Mouse (Mus musculus): ENCODE data around the gene Edem1. TPM values are rescaled to one million over a fixed set of nuclear protein-coding genes. Genes with fewer than 3 reads are reported as not detected.

The Edem1 gene
- polyA plus RNA-seq, 1 experiment from 2014 or later: 20.1 TPM

GRCm38 (mm10) chr6:108832170-108832569 lies 3.7 kb downstream of the Edem1 start:
- Histone ChIP-seq H3K27ac (no peak overlapping the region), H3K4me2 (no peak overlapping the region), H3K36me3 (peaks cover 7% of the 10 kb centered on the region; the same call in 1 of the 2 replicates), H3K4me3 (replicated peaks) (no peak overlapping the region), H3K4me1 (replicated peaks) (peaks cover 18% of the 10 kb centered on the region), H3K9me3 (no peaks in the 10 kb centered on the region), H3K9ac (replicated peaks) (no peak overlapping the region), H3K27me3 (no peaks in the 10 kb centered on the region)
- WGBS: 88% methylated on average over 1 of the region's 1 CpGs
- no peak for ATAC-seq (ENCODE audit: insufficient number of reproducible peaks, insufficient read depth, low FRiP score, low TSS enrichment, low read depth)

DNA sequence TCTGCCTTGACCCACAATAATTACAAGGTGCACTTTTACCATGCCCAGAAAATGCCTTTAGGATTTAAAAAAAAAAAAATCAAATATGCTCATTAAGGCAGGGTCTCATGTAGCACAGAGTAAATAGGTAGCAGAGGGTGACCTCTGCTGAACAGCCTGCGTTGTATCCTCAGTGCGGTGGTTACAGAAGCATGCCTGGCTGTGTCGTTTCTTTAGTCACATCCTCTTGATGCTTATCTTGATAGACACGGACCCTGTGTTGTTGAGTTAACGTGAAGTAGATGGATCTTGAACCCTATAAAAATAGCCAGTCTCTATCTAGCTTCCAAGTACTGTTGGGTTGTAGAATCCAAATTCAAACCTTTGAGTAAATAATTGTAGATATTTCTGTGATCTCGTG lies 4.5 kb downstream of the Edem1 start:
- H3K9me3 ChIP-seq: no peaks in the 10 kb centered on the region
- WGBS: 89% methylated on average over 6 of the region's 6 CpGs

GRCm38 (mm10) chr6:108833963-108834697 lies 5.7 kb downstream of the Edem1 start:
- Histone ChIP-seq H3K4me2 (no peak overlapping the region), H3K9me3 (no peaks in the 10 kb centered on the region), H3K27me3 (no peaks in the 10 kb centered on the region), H3K4me1 (replicated peaks) (peaks cover 15% of the 10 kb centered on the region), H3K36me3 (peaks cover 22% of the 10 kb centered on the region), H3K9ac (replicated peaks) (no peak overlapping the region), H3K27ac (no peak overlapping the region), H3K4me3 (replicated peaks) (no peak overlapping the region)
- ATAC-seq (ENCODE audit: insufficient number of reproducible peaks, insufficient read depth, low FRiP score, low TSS enrichment, low read depth): no peak
- WGBS: 92% methylated on average over 8 of the region's 8 CpGs

More for the DNA sequence above, 4.5 kb downstream of the Edem1 start:
- no peak overlapping the region for H3K9ac ChIP-seq (replicated peaks)
- H3K36me3 ChIP-seq: peaks cover 15% of the 10 kb centered on the region
- H3K4me1 ChIP-seq (replicated peaks): peaks cover 15% of the 10 kb centered on the region
- no peak overlapping the region for H3K27ac ChIP-seq
- H3K27me3 ChIP-seq: no peaks in the 10 kb centered on the region
- ATAC-seq (ENCODE audit: insufficient number of reproducible peaks, insufficient read depth, low FRiP score, low TSS enrichment, low read depth): no peak
- no peak overlapping the region for H3K4me3 ChIP-seq (replicated peaks)
- H3K4me2 ChIP-seq: no peak overlapping the region

GRCm38 (mm10) chr6:108835765-108836691 lies 7.6 kb downstream of the Edem1 start:
- Histone ChIP-seq H3K9me3 (no peaks in the 10 kb centered on the region), H3K9ac (replicated peaks) (no peak overlapping the region), H3K36me3 (peaks cover 33% of the 10 kb centered on the region), H3K4me3 (replicated peaks) (no peak overlapping the region), H3K4me2 (no peak overlapping the region), H3K27me3 (no peaks in the 10 kb centered on the region), H3K4me1 (replicated peaks) (peaks cover 3% of the 10 kb centered on the region), H3K27ac (no peak overlapping the region)
- 87% methylated on average over 16 of the region's 16 CpGs for WGBS
- ATAC-seq (ENCODE audit: insufficient number of reproducible peaks, insufficient read depth, low FRiP score, low TSS enrichment, low read depth): no peak

DNA sequence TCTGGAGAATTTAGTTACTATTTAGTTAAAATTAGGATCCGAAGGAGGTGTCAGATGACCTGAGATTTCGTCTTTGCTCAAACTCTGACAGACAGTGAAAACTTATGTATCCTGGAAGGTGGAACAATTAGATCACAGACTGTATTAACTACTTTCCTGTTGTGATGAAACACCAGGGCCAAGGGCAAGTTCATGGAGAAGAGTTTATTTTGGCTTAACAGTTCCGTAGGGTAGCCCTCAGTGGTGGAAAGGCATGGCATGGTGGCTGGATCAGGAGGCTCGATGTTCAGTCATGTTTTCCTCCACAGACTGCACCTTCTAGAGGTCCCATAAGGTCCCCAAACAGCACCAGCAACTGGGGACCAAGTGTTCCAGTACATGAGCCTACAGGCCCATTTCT lies 8.6 kb downstream of the Edem1 start:
- WGBS: 87% methylated on average over 4 of the region's 4 CpGs
- ATAC-seq (ENCODE audit: insufficient number of reproducible peaks, insufficient read depth, low FRiP score, low TSS enrichment, low read depth): no peak
- Histone ChIP-seq H3K4me1 (replicated peaks) (no peaks in the 10 kb centered on the region; the same call in 1 of the 2 replicates), H3K27ac (no peak overlapping the region), H3K36me3 (peaks cover 39% of the 10 kb centered on the region), H3K4me2 (no peak overlapping the region), H3K4me3 (replicated peaks) (no peak overlapping the region), H3K9ac (replicated peaks) (no peak overlapping the region), H3K9me3 (no peaks in the 10 kb centered on the region), H3K27me3 (no peaks in the 10 kb centered on the region)

DNA sequence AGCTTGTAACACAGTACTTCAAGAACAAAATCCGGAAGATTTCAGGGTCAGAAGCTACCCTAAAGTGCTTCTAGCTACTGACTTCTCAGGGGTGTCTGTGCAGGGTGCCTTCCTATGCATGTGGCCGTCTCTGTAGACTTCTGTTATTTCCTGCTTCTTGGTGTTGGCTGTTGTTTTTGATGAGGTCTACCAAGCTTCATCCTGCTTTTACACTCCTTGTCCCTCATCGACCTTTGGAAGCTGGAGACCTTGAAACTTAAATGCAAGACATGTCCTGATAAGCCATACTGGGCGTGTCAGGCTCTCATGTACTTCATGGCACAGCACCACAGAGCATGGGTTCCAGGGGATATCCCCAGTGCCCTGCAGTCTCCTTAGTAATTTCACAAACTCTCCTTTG lies 9.5 kb downstream of the Edem1 start:
- Histone ChIP-seq H3K36me3 (peaks cover 45% of the 10 kb centered on the region), H3K9me3 (no peaks in the 10 kb centered on the region), H3K27me3 (no peaks in the 10 kb centered on the region), H3K4me2 (no peak overlapping the region), H3K27ac (no peak overlapping the region), H3K4me1 (replicated peaks) (no peaks in the 10 kb centered on the region; the same call in 1 of the 2 replicates), H3K4me3 (replicated peaks) (no peak overlapping the region), H3K9ac (replicated peaks) (no peak overlapping the region)
- no peak for ATAC-seq (ENCODE audit: insufficient number of reproducible peaks, insufficient read depth, low FRiP score, low TSS enrichment, low read depth)
- WGBS: 85% methylated on average over 4 of the region's 4 CpGs

DNA sequence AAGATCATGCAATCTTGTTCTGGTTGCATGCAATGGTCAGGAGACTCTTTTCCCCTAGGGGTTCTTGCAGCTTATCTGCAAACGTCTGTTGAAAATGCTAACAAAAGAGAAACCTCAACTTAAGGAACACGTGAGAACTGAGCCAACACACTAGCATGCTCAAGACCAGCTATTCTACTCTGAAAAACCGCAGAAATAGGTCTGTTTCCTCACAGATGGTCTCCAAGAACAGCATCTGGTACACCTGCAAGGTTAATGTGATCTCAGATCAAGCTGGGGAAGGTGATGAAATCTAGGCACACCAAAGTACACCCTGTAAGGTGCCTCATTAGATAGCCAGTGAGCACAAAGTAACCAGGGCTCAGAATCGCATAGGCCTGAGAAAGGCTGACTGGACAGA lies 11.0 kb downstream of the Edem1 start:
- Histone ChIP-seq H3K27ac (no peak overlapping the region), H3K4me3 (replicated peaks) (no peak overlapping the region), H3K4me1 (replicated peaks) (no peaks in the 10 kb centered on the region; the same call in 1 of the 2 replicates), H3K27me3 (no peaks in the 10 kb centered on the region), H3K9me3 (no peaks in the 10 kb centered on the region), H3K4me2 (no peak overlapping the region), H3K9ac (replicated peaks) (no peak overlapping the region), H3K36me3 (peaks cover 59% of the 10 kb centered on the region)
- no peak for ATAC-seq (ENCODE audit: insufficient number of reproducible peaks, insufficient read depth, low FRiP score, low TSS enrichment, low read depth)
- 92% methylated on average over 4 of the region's 4 CpGs for WGBS

DNA sequence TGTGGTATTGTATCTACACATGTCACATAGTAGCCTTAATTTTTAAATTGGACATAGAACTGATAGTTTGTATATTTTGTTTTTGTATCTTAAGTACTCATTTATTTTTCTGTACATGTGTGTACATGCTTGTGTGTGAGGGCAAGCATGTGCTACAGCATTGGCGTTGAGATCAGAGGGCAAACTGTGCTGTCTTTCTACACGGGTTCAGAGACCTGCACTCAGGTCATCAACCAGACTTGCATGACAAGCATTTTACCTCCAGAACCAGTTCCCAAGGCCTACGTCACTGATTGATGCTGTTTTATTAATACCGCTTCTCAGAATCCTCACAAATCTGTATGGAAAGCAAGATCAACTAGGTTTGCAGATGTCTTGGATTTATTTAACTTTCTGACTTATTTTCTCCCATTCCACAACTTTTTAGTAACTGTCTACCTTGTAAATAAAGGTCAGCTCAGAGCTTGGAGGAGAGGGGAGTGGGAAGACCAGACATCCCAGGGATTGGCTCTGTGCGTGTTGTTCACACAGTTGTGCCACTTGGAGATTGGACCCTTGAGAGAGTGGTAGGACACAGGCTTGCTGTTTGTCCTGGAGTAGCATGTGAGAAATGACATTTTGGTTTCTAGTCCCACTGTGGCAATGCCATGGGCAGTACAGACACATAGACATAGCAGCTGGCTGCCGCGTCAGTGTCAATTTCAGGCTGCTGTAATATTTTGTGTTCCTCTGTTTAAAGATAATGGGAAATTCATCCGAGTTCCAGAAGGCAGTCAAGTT lies 12.6 kb downstream of the Edem1 start:
- no peak for ATAC-seq (ENCODE audit: insufficient number of reproducible peaks, insufficient read depth, low FRiP score, low TSS enrichment, low read depth)
- H3K36me3 ChIP-seq: peaks cover 69% of the 10 kb centered on the region
- no peak overlapping the region for H3K4me2 ChIP-seq
- no peaks in the 10 kb centered on the region for H3K9me3 ChIP-seq
- no peaks in the 10 kb centered on the region for H3K27me3 ChIP-seq
- 96% methylated on average over 8 of the region's 8 CpGs for whole genome bisulfite sequencing
- H3K27ac ChIP-seq: no peak overlapping the region
- no peak overlapping the region for H3K9ac ChIP-seq (replicated peaks)
- no peak overlapping the region for H3K4me3 ChIP-seq (replicated peaks)
- no peaks in the 10 kb centered on the region for H3K4me1 ChIP-seq (replicated peaks)

DNA sequence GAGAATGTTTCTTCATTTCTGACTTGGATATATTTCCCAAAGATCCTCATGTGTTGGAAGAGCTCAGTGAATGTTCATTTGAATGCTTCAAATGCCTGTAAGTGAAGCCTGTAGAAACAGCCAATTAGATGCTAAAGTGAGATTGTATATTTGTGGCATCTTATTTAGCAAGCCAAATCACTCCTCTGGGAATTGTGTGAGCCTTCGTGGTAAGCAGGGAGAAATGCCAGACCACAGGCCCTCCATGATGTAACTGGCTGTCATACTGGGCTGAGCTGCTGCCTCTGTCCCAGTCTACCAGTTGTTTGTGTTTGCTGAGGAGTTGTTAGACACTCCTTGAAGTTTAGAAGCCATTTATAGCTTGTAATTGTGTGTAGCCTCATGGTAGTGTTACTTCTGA lies 15.2 kb downstream of the Edem1 start:
- no peaks in the 10 kb centered on the region for H3K27me3 ChIP-seq
- no peak overlapping the region for H3K9ac ChIP-seq (replicated peaks)
- no peak overlapping the region for H3K4me3 ChIP-seq (replicated peaks)
- no peaks in the 10 kb centered on the region for H3K9me3 ChIP-seq
- H3K36me3 ChIP-seq: peaks cover 69% of the 10 kb centered on the region
- 83% methylated on average over 1 of the region's 1 CpGs for WGBS
- no peaks in the 10 kb centered on the region for H3K4me1 ChIP-seq (replicated peaks)
- no peak for ATAC-seq (ENCODE audit: insufficient number of reproducible peaks, insufficient read depth, low FRiP score, low TSS enrichment, low read depth)
- H3K4me2 ChIP-seq: no peak overlapping the region
- no peak overlapping the region for H3K27ac ChIP-seq

GRCm38 (mm10) chr6:108844093-108844492 lies 15.7 kb downstream of the Edem1 start:
- Histone ChIP-seq H3K4me3 (replicated peaks) (no peak overlapping the region), H3K4me2 (no peak overlapping the region), H3K9me3 (no peaks in the 10 kb centered on the region), H3K36me3 (peaks cover 73% of the 10 kb centered on the region), H3K27me3 (no peaks in the 10 kb centered on the region), H3K9ac (replicated peaks) (no peak overlapping the region), H3K27ac (no peak overlapping the region), H3K4me1 (replicated peaks) (no peaks in the 10 kb centered on the region)
- ATAC-seq (ENCODE audit: insufficient number of reproducible peaks, insufficient read depth, low FRiP score, low TSS enrichment, low read depth): no peak
- WGBS: 80% methylated on average over 3 of the region's 3 CpGs

- no peak overlapping the region for H3K27ac ChIP-seq
- 86% methylated on average over 7 of the region's 7 CpGs for WGBS
- no peaks in the 10 kb centered on the region for H3K27me3 ChIP-seq
- H3K36me3 ChIP-seq: peaks cover 72% of the 10 kb centered on the region
- no peak overlapping the region for H3K9ac ChIP-seq (replicated peaks)
- ATAC-seq (ENCODE audit: insufficient number of reproducible peaks, insufficient read depth, low FRiP score, low TSS enrichment, low read depth): no peak
- no peak overlapping the region for H3K4me2 ChIP-seq
- H3K4me3 ChIP-seq (replicated peaks): no peak overlapping the region
- H3K9me3 ChIP-seq: no peaks in the 10 kb centered on the region
- no peaks in the 10 kb centered on the region for H3K4me1 ChIP-seq (replicated peaks)
Measured at GRCm38 (mm10) chr6:108844771-108845170, 16.3 kb downstream of the Edem1 start.
